Mouse (Mus musculus) embryonic facial prominence, embryonic 11.5 days (tissue): ENCODE results near the gene Tmem40. TPM values are rescaled to one million over a fixed set of nuclear protein-coding genes. Genes with fewer than 3 reads are reported as not detected.
A peak's percentile ranks its signal among the peaks of the same experiment; 100 is the strongest.

ENCODE experiments used
- ATAC-seq: fragments of 200-750 bp; cut with Nextera tagmentation; replicated peaks from 2 replicates; pipeline ENCODE4 v1.8.0; 2017; ENCODE audit warnings: low read depth; ENCODE audit not compliant: insufficient number of reproducible peaks, low FRiP score, low TSS enrichment
- DNase-seq: peaks from one replicate; pipeline ENCODE4 v3.0.0-alpha.2; 2015; ENCODE audit warnings: low spot score
- H3K27ac ChIP-seq: fragments of 300-500 bp; sonication (generic); replicated peaks from 2 replicates; pipeline ENCODE4 v1.5.1; 2014; ENCODE audit warnings: mild to moderate bottlenecking, low read depth, low read length, control low read depth
- H3K27me3 ChIP-seq: fragments of 300-500 bp; sonication (generic); 2 replicates; pipeline ENCODE4 v1.6.1; 2014; ENCODE audit warnings: mild to moderate bottlenecking, low read length, moderate library complexity, mixed read lengths; ENCODE audit not compliant: control insufficient read depth, insufficient read depth
- H3K36me3 ChIP-seq: fragments of 300-500 bp; sonication (generic); replicated peaks from 2 replicates; pipeline ENCODE4 v1.6.1; 2014; ENCODE audit warnings: low read depth, mild to moderate bottlenecking, low read length, moderate library complexity, mixed read lengths; ENCODE audit not compliant: control insufficient read depth, insufficient read depth
- H3K4me1 ChIP-seq: fragments of 300-500 bp; sonication (generic); 2 replicates; pipeline ENCODE4 v1.6.1; 2014; ENCODE audit warnings: low read length, mixed read lengths; ENCODE audit not compliant: control insufficient read depth, insufficient read depth
- H3K4me2 ChIP-seq: fragments of 300-500 bp; sonication (generic); 2 replicates; pipeline ENCODE4 v1.6.1; 2014; ENCODE audit warnings: low read depth, mild to moderate bottlenecking, control low read depth, low read length, moderate library complexity
- H3K4me3 ChIP-seq: fragments of 300-500 bp; sonication (generic); 2 replicates; pipeline ENCODE4 v1.5.1; 2014; ENCODE audit warnings: low read depth, low read length, control low read depth
- H3K9ac ChIP-seq: fragments of 300-500 bp; sonication (generic); replicated peaks from 2 replicates; pipeline ENCODE4 v1.6.1; 2014; ENCODE audit warnings: mild to moderate bottlenecking, control low read depth, low read length
- H3K9me3 ChIP-seq: fragments of 300-500 bp; sonication (generic); replicated peaks from 2 replicates; pipeline ENCODE4 v1.6.1; 2016; ENCODE audit warnings: mild to moderate bottlenecking, low read length, inconsistent platforms, mixed read lengths; ENCODE audit not compliant: control insufficient read depth
- WGBS: fragments of 180-500 bp; shearing (Covaris S2); extraction: QIAGEN DNeasy Blood & Tissue Kit; methylation state at CpG from one replicate; pipeline ENCODE4 v1.1.7; 2014; 5-methylcytosine and 5-hydroxymethylcytosine counted together
- polyA plus RNA-seq: library from polyadenylated mRNA; unstranded; fragments of >200 nt; fragmentation: Nextera tagmentation; extraction: Ambion mirVana; gene quantifications from 2 replicates; pipeline ENCODE4 v1.2.1, GENCODE M21; 2014

Gene Tmem40
- polyA plus RNA-seq, 1 experiment from 2014 or later = 2.0 TPM

GRCm38 (mm10) chr6:115760982-115761381 lies 1.2 kb downstream of the Tmem40 start:
- DNase-seq (no peak), ATAC-seq (no peak)
- Histone ChIP-seq H3K4me1 (peaks cover 7% of the 10 kb centered on the region), H3K36me3 (no peaks in the 10 kb centered on the region), H3K4me3 (no peak overlapping the region), H3K27me3 (no peaks in the 10 kb centered on the region), H3K27ac (no peak overlapping the region), H3K4me2 (no peak overlapping the region), H3K9me3 (no peaks in the 10 kb centered on the region), H3K9ac (no peak overlapping the region)
- WGBS = 68% methylated on average over 4 of the region's 4 CpGs

GRCm38 (mm10) chr6:115760137-115760536 lies 2.1 kb downstream of the Tmem40 start:
- no peak overlapping the region for H3K27ac ChIP-seq
- no peaks in the 10 kb centered on the region for H3K36me3 ChIP-seq
- no peak for ATAC-seq
- no peak for DNase-seq
- peaks cover 7% of the 10 kb centered on the region for H3K4me1 ChIP-seq
- H3K27me3 ChIP-seq = no peaks in the 10 kb centered on the region
- H3K4me3 ChIP-seq = no peak overlapping the region
- no peaks in the 10 kb centered on the region for H3K9me3 ChIP-seq
- WGBS = 93% methylated on average over 4 of the region's 4 CpGs
- H3K9ac ChIP-seq = no peak overlapping the region
- H3K4me2 ChIP-seq = no peak overlapping the region

- Histone ChIP-seq H3K27me3 (no peaks in the 10 kb centered on the region), H3K4me1 (peaks cover 7% of the 10 kb centered on the region), H3K4me2 (no peak overlapping the region), H3K9ac (no peak overlapping the region), H3K36me3 (no peaks in the 10 kb centered on the region), H3K9me3 (no peaks in the 10 kb centered on the region), H3K4me3 (no peak overlapping the region), H3K27ac (no peak overlapping the region)
- ATAC-seq = no peak
- WGBS = 59% methylated on average over 5 of the region's 5 CpGs
- no peak for DNase-seq
These were observed 2.7 kb downstream of the Tmem40 start for GRCm38 (mm10) chr6:115759461-115759860.

GRCm38 (mm10) chr6:115758981-115759435 lies 3.2 kb downstream of the Tmem40 start:
- WGBS = 62% methylated on average over 9 of the region's 9 CpGs
- ATAC-seq = no peak
- Histone ChIP-seq H3K27me3 (no peaks in the 10 kb centered on the region), H3K36me3 (no peaks in the 10 kb centered on the region), H3K4me2 (no peak overlapping the region), H3K9ac (no peak overlapping the region), H3K4me1 (peaks cover 7% of the 10 kb centered on the region), H3K9me3 (no peaks in the 10 kb centered on the region), H3K27ac (no peak overlapping the region), H3K4me3 (no peak overlapping the region)
- no peak for DNase-seq

GRCm38 (mm10) chr6:115755536-115755935 lies 6.7 kb downstream of the Tmem40 start:
- no peak for DNase-seq
- Histone ChIP-seq H3K4me3 (no peak overlapping the region), H3K4me1 (no peaks in the 10 kb centered on the region), H3K4me2 (no peak overlapping the region), H3K27ac (no peak overlapping the region), H3K27me3 (no peaks in the 10 kb centered on the region), H3K9me3 (no peaks in the 10 kb centered on the region), H3K36me3 (no peaks in the 10 kb centered on the region), H3K9ac (no peak overlapping the region)
- WGBS = 85% methylated on average over 7 of the region's 7 CpGs
- ATAC-seq = no peak

GRCm38 (mm10) chr6:115746326-115746725 lies 15.9 kb downstream of the Tmem40 start:
- no peak for ATAC-seq
- Histone ChIP-seq H3K4me1 (no peaks in the 10 kb centered on the region), H3K27ac (no peak overlapping the region), H3K27me3 (no peaks in the 10 kb centered on the region), H3K4me2 (no peak overlapping the region), H3K9ac (no peak overlapping the region), H3K9me3 (no peaks in the 10 kb centered on the region), H3K36me3 (no peaks in the 10 kb centered on the region), H3K4me3 (no peak overlapping the region)
- 50% methylated on average over 1 of the region's 1 CpGs for WGBS
- DNase-seq = no peak

GRCm38 (mm10) chr6:115743569-115743968 lies 18.6 kb downstream of the Tmem40 start:
- 12% methylated on average over 1 of the region's 1 CpGs for WGBS
- ATAC-seq = 0 out of 2 replicates have a peak, but pooled peaks have one; percentile 64
- H3K4me1 ChIP-seq = no peaks in the 10 kb centered on the region

GRCm38 (mm10) chr6:115739056-115739455 lies 23.2 kb downstream of the Tmem40 start:
- Histone ChIP-seq H3K9me3 (no peaks in the 10 kb centered on the region), H3K27me3 (no peaks in the 10 kb centered on the region), H3K4me2 (no peak overlapping the region), H3K9ac (no peak overlapping the region), H3K4me1 (no peaks in the 10 kb centered on the region), H3K4me3 (no peak overlapping the region), H3K27ac (no peak overlapping the region), H3K36me3 (no peaks in the 10 kb centered on the region)
- no peak for DNase-seq
- no peak for ATAC-seq
- 94% methylated on average over 5 of the region's 5 CpGs for WGBS

More at GRCm38 (mm10) chr6:115743569-115743968, 18.6 kb downstream of the Tmem40 start:
- H3K27ac ChIP-seq = no peak overlapping the region
- H3K4me2 ChIP-seq = no peak overlapping the region
- no peak overlapping the region for H3K4me3 ChIP-seq
- H3K9me3 ChIP-seq = no peaks in the 10 kb centered on the region
- no peaks in the 10 kb centered on the region for H3K36me3 ChIP-seq
- DNase-seq = no peak
- no peak overlapping the region for H3K9ac ChIP-seq
- H3K27me3 ChIP-seq = no peaks in the 10 kb centered on the region
